Mouse (Mus musculus): Measurements from ENCODE around the gene Gm29797. TPM values are rescaled to one million over a fixed set of nuclear protein-coding genes. Genes with fewer than 3 reads are reported as not detected.
A peak's percentile ranks its signal among the peaks of the same experiment; 100 is the strongest.

Gm29797 gene
- polyA plus RNA-seq, 1 experiment from 2014 or later: not detected

DNA sequence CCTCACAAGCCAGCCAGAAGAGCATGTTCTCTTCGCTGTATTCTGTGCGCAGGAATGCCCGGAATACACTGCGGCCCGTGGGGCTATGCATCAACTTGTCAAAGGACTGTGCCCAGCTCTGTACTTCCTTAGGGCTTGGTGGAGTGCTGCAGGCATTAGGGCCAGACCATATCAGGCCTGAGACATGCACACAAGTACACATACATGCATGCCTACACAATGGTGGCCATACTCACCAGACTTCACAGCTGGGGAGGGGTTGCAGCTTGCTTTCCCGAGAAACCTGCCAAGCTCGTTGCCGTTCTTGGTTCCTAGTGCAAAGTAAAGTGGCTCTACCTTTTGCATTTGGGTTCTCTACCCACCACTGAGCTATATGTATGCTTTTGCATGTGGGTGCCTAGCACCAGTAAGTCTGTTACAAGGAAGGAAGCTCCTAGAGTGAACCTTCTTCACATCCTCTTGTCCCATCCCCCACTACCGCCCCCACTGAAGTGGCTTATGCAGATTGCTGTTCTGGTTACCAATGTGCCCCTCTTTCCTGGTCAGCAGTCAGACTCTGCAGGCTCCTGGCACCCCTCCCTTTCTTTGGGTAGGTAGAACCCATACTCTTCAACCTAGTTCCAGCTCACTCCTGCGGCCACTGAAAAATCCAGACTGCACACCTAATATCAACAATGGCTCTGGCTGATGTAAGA lies 32.8 kb downstream of the Gm29797 start:
- H3K9me3 ChIP-seq (ENCODE audit: control insufficient read depth, low read length): no peaks in the 10 kb centered on the region
- WGBS: 88% methylated on average over 10 of the region's 10 CpGs

DNA sequence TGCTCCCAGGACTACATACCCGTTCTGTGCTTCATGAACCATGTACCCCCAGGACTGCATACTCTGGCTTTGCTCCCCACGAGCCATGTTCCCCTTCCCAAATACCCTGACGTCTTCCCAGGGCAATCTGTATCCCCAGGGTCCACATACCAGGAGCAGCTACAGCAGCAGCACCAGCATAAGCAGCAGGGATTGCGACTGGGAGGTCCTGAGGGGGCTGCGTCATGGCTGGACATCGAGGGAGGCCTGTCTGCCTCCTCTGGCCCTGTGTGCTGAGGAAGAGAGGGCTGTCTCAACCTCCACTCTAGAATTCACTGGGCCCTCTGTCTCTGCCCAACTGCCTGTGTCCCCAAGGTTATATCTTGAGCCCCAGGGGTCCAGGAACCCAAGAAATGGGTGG lies 34.2 kb downstream of the Gm29797 start:
- Histone ChIP-seq H3K4me3 (ENCODE audit: control insufficient read depth in 1 of 2, insufficient read depth in 1 of 2, low read depth in 1 of 2, low read length in 2 of 2) (no peak overlapping the region), H3K9ac (ENCODE audit: low read length) (no peak overlapping the region), H3K9me3 (ENCODE audit: control insufficient read depth, low read length) (no peaks in the 10 kb centered on the region), H3K36me3 (ENCODE audit: control insufficient read depth, insufficient read depth, low read length) (peaks cover 36% of the 10 kb centered on the region), H3K27me3 (ENCODE audit: control insufficient read depth, insufficient read depth, low read length) (no peaks in the 10 kb centered on the region), H3K27ac (replicated peaks in 1 of 2; ENCODE audit: control insufficient read depth in 1 of 2, insufficient read depth in 1 of 2, low read depth in 2 of 2, low read length in 2 of 2) (no peak overlapping the region), H3K4me1 (ENCODE audit: control insufficient read depth in 2 of 2, insufficient read depth in 2 of 2, low read length in 2 of 2) (peaks cover 4 to 8% of the 10 kb centered on the region in 2 experiments; a peak in 2 of 4 replicates), H3K4me2 (ENCODE audit: low read length) (no peak overlapping the region)
- ATAC-seq (ENCODE audit: insufficient number of reproducible peaks, insufficient read depth, low FRiP score, low read depth): no peak
- 83% methylated on average over 6 of the region's 6 CpGs for WGBS

More for the DNA sequence above, 32.8 kb downstream of the Gm29797 start:
- Histone ChIP-seq H3K27ac (replicated peaks in 1 of 2; ENCODE audit: control insufficient read depth in 1 of 2, insufficient read depth in 1 of 2, low read depth in 2 of 2, low read length in 2 of 2) (no peak overlapping the region), H3K9ac (ENCODE audit: low read length) (no peak overlapping the region), H3K4me1 (ENCODE audit: control insufficient read depth in 2 of 2, insufficient read depth in 2 of 2, low read length in 2 of 2) (peaks cover 4 to 8% of the 10 kb centered on the region in 2 experiments; a peak in 2 of 4 replicates), H3K4me2 (ENCODE audit: low read length) (no peak overlapping the region), H3K4me3 (ENCODE audit: control insufficient read depth in 1 of 2, insufficient read depth in 1 of 2, low read depth in 1 of 2, low read length in 2 of 2) (no peak overlapping the region), H3K27me3 (ENCODE audit: control insufficient read depth, insufficient read depth, low read length) (no peaks in the 10 kb centered on the region), H3K36me3 (ENCODE audit: control insufficient read depth, insufficient read depth, low read length) (peaks cover 38% of the 10 kb centered on the region)
- no peak for ATAC-seq (ENCODE audit: insufficient number of reproducible peaks, insufficient read depth, low FRiP score, low read depth)

DNA sequence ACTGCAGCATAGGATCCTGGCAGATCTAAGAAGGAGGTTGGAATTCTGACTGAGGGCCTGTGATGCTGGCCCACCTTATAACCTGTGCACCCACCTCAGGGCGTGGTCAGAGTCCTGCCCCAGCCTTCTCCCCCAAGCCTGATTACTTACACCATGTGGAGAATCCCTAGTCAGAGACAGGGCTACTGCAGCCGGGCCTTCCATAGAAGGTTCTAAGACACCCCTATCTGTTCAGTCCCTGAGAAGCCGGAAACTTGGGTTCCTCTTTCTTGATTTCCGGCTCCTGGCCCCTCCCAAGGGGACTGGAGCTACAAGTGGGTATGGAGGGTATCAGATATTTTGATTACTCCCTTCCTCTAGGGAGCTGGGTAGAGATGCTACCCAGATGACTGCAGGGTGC lies 34.7 kb downstream of the Gm29797 start:
- 91% methylated on average over 4 of the region's 4 CpGs for WGBS
- ATAC-seq (ENCODE audit: insufficient number of reproducible peaks, insufficient read depth, low FRiP score, low read depth): no peak
- no peak overlapping the region for H3K4me2 ChIP-seq (ENCODE audit: low read length)

DNA sequence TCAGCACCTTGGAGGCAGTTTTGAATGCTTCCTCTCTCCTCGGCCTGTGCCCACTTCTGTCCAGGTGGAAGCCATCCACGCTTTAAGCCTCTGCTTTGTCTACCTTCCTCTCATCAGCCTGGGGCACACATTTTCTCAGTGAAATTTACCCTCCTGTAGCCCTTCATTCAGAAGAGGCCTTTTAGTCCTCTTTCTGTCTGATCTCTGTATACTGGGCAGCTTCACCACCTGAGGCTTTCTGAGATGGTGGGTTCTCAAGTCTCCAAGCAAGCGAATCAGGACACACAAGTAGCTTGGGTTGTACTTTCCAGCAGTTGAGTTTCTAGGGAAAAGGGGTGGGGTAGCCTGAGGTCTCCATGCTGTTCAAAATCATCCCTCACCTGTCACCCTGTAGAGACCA lies 35.5 kb downstream of the Gm29797 start:
- H3K4me1 ChIP-seq (ENCODE audit: control insufficient read depth in 2 of 2, insufficient read depth in 2 of 2, low read length in 2 of 2): peaks cover 4 to 8% of the 10 kb centered on the region in 2 experiments; a peak in 3 of 4 replicates
- 91% methylated on average over 3 of the region's 3 CpGs for WGBS
- H3K9ac ChIP-seq (ENCODE audit: low read length): no peak overlapping the region; the same call in 1 of the 2 replicates
- no peaks in the 10 kb centered on the region for H3K27me3 ChIP-seq (ENCODE audit: control insufficient read depth, insufficient read depth, low read length)
- H3K36me3 ChIP-seq (ENCODE audit: control insufficient read depth, insufficient read depth, low read length): peaks cover 24% of the 10 kb centered on the region
- peak overlapping the region; percentile 91; the same call in 1 of the 2 replicates for H3K4me2 ChIP-seq (ENCODE audit: low read length)
- no peak overlapping the region for H3K4me3 ChIP-seq (ENCODE audit: control insufficient read depth in 1 of 2, insufficient read depth in 1 of 2, low read depth in 1 of 2, low read length in 2 of 2)
- H3K9me3 ChIP-seq (ENCODE audit: control insufficient read depth, low read length): no peaks in the 10 kb centered on the region
- no peak for ATAC-seq (ENCODE audit: insufficient number of reproducible peaks, insufficient read depth, low FRiP score, low read depth)
- H3K27ac ChIP-seq (replicated peaks in 1 of 2; ENCODE audit: control insufficient read depth in 1 of 2, insufficient read depth in 1 of 2, low read depth in 2 of 2, low read length in 2 of 2): no peak overlapping the region

More for the DNA sequence above, 34.7 kb downstream of the Gm29797 start:
- H3K9me3 ChIP-seq (ENCODE audit: control insufficient read depth, low read length): no peaks in the 10 kb centered on the region
- H3K36me3 ChIP-seq (ENCODE audit: control insufficient read depth, insufficient read depth, low read length): peaks cover 31% of the 10 kb centered on the region
- H3K4me3 ChIP-seq (ENCODE audit: control insufficient read depth in 1 of 2, insufficient read depth in 1 of 2, low read depth in 1 of 2, low read length in 2 of 2): no peak overlapping the region
- no peak overlapping the region for H3K27ac ChIP-seq (replicated peaks in 1 of 2; ENCODE audit: control insufficient read depth in 1 of 2, insufficient read depth in 1 of 2, low read depth in 2 of 2, low read length in 2 of 2)
- no peaks in the 10 kb centered on the region for H3K27me3 ChIP-seq (ENCODE audit: control insufficient read depth, insufficient read depth, low read length)
- H3K9ac ChIP-seq (ENCODE audit: low read length): no peak overlapping the region
- peaks cover 4 to 8% of the 10 kb centered on the region in 2 experiments; a peak in 3 of 4 replicates for H3K4me1 ChIP-seq (ENCODE audit: control insufficient read depth in 2 of 2, insufficient read depth in 2 of 2, low read length in 2 of 2)

DNA sequence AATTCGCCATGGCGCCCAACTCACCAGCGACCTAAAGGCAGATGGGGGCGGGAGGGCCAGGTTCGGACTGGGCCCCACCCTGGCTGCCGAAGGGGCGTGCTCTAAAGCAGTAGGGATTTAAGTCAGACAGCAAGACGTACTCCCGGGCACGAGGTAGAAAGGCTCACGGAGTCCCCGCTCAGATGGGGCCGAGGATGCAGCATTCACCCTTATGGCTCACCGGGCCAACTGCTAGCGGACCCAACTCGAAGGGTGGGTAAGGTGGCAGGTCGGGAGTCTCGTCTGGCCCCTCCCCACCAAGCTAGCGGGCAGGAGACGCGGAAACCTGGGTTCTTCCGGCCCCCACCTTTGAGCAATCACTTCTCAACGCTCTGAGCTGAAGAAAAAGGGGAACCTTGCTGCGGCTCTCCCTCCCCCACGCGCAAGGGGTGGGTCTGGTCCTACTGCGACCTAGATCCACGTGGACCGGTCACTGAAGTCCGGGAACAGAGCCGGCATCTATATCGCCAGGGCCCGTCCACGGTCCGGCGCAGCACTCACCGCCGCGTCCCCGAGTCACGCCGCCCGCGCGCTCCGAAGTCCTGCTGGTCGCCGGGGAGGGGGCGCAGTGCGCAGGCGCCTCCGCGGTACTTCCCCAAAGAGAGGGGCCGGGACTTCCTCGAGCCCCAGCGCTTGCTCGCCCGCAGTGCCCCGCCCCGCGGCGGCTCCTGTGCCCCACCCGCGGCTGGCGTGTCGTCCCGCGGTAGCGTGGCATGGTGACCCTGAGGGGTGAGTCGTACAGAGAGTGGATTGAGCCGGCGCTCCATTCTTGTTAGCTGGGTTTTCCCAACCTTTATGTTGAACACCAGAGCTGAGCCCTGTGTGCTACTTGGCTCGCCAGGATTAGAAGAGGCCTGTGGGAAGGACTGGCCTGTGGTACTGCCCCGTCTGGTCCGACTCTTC lies 36.8 kb downstream of the Gm29797 start, which contains the start of gene Rgs19:
Gene Rgs19, minus strand, starts transcription at position 639 of the 942 bp plus-strand sequence.
- Histone ChIP-seq H3K36me3 (ENCODE audit: control insufficient read depth, insufficient read depth, low read length) (peaks cover 12% of the 10 kb centered on the region), H3K4me2 (ENCODE audit: low read length) (peak within 1 kb of the TSS; percentile 91), H3K4me1 (ENCODE audit: control insufficient read depth in 2 of 2, insufficient read depth in 2 of 2, low read length in 2 of 2) (peaks cover 4 to 8% of the 10 kb centered on the region in 2 experiments; a peak in 3 of 4 replicates), H3K9me3 (ENCODE audit: control insufficient read depth, low read length) (no peaks in the 10 kb centered on the region), H3K27me3 (ENCODE audit: control insufficient read depth, insufficient read depth, low read length) (no peaks in the 10 kb centered on the region), H3K27ac (replicated peaks in 1 of 2; ENCODE audit: control insufficient read depth in 1 of 2, insufficient read depth in 1 of 2, low read depth in 2 of 2, low read length in 2 of 2) (peak within 1 kb of the TSS; percentile 1 to 42; a peak in 3 of 4 replicates), H3K9ac (ENCODE audit: low read length) (peak within 1 kb of the TSS; percentile 81), H3K4me3 (ENCODE audit: control insufficient read depth in 1 of 2, insufficient read depth in 1 of 2, low read depth in 1 of 2, low read length in 2 of 2) (peak within 1 kb of the TSS; percentile 65 to 82)
- WGBS: under 1% methylated on average over 75 of the region's 75 CpGs
- peak; percentile 83 for ATAC-seq (ENCODE audit: insufficient number of reproducible peaks, insufficient read depth, low FRiP score, low read depth)

DNA sequence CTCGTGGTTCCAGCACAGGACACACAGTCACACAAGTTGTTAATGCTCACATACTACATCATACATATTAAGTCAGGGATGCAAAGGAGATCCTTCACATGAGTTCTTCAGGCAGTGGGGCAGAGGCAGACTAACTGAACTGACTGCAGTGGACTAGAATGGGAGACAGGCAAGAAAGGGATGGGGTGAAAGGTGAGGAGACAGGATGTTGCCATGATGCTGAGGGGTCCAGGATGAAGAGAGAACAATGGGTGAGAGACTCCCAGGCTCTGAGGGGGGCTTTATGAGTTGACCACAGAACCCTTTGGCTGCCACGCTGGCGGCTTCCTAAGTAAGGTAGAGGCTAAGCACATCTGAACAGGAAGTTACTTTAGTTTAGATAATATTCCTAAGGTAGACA lies 37.7 kb downstream of the Gm29797 start:
- Histone ChIP-seq H3K4me1 (ENCODE audit: control insufficient read depth in 2 of 2, insufficient read depth in 2 of 2, low read length in 2 of 2) (peaks cover 4 to 8% of the 10 kb centered on the region in 2 experiments; a peak in 3 of 4 replicates), H3K27ac (replicated peaks in 1 of 2; ENCODE audit: control insufficient read depth in 1 of 2, insufficient read depth in 1 of 2, low read depth in 2 of 2, low read length in 2 of 2) (no peak overlapping the region), H3K4me2 (ENCODE audit: low read length) (peak overlapping the region; percentile 91), H3K9ac (ENCODE audit: low read length) (no peak overlapping the region), H3K36me3 (ENCODE audit: control insufficient read depth, insufficient read depth, low read length) (peaks cover 3% of the 10 kb centered on the region), H3K9me3 (ENCODE audit: control insufficient read depth, low read length) (no peaks in the 10 kb centered on the region), H3K27me3 (ENCODE audit: control insufficient read depth, insufficient read depth, low read length) (no peaks in the 10 kb centered on the region), H3K4me3 (ENCODE audit: control insufficient read depth in 1 of 2, insufficient read depth in 1 of 2, low read depth in 1 of 2, low read length in 2 of 2) (no peak overlapping the region)
- no peak for ATAC-seq (ENCODE audit: insufficient number of reproducible peaks, insufficient read depth, low FRiP score, low read depth)
- 90% methylated on average over 3 of the region's 3 CpGs for WGBS

DNA sequence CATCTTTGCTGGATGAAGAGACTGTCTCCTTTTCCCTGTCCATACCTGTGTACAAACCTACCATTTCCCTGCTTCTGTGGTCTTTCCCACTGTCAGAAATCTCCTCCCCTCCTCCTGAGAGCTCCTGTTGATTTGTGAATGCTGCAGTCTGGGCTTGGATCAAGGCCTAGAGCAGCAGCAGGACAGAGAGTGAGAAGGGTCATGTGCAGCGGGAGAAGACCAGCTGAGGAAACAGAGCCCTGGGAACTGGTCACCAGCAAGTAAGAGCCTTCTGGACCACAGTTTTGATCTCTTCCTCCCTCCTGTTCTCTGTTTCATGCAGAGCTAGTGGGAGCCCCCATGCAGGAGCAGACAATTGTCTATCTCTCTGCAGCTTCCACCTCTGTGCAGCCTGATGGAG lies 38.9 kb downstream of the Gm29797 start:
- Histone ChIP-seq H3K4me1 (ENCODE audit: control insufficient read depth in 2 of 2, insufficient read depth in 2 of 2, low read length in 2 of 2) (peaks cover 4 to 8% of the 10 kb centered on the region in 2 experiments; a peak in 3 of 4 replicates), H3K27me3 (ENCODE audit: control insufficient read depth, insufficient read depth, low read length) (no peaks in the 10 kb centered on the region), H3K27ac (replicated peaks in 1 of 2; ENCODE audit: control insufficient read depth in 1 of 2, insufficient read depth in 1 of 2, low read depth in 2 of 2, low read length in 2 of 2) (no peak overlapping the region), H3K4me2 (ENCODE audit: low read length) (no peak overlapping the region), H3K36me3 (ENCODE audit: control insufficient read depth, insufficient read depth, low read length) (no peaks in the 10 kb centered on the region; the same call in 1 of the 2 replicates), H3K9me3 (ENCODE audit: control insufficient read depth, low read length) (no peaks in the 10 kb centered on the region), H3K9ac (ENCODE audit: low read length) (no peak overlapping the region), H3K4me3 (ENCODE audit: control insufficient read depth in 1 of 2, insufficient read depth in 1 of 2, low read depth in 1 of 2, low read length in 2 of 2) (no peak overlapping the region)
- ATAC-seq (ENCODE audit: insufficient number of reproducible peaks, insufficient read depth, low FRiP score, low read depth): no peak
- 63% methylated on average over 1 of the region's 1 CpGs for WGBS

Measured in heart, embryonic 14.5 days (tissue).